Mouse (Mus musculus) gastrocnemius, postnatal 14 days (tissue): ENCODE results near the gene Klhl11. TPM values are rescaled to one million over a fixed set of nuclear protein-coding genes. Genes with fewer than 3 reads are reported as not detected.

Source experiments
- DNase-seq: peaks from one replicate; pipeline ENCODE4 v3.0.0; 2021; ENCODE audit warnings: mixed read lengths
- intact Hi-C: fragments of 180-260 bp; cut with DNase I; formaldehyde crosslinking; loops from one replicate; pipeline ENCODE4 v1.15.1; 2025; ENCODE audit warnings: low total_unique reads
- total RNA-seq, 2 experiments: library from RNA; stranded (reverse); gene quantifications; 2 replicates each; pipeline ENCODE4 v1.2.3; 2021

Gene Klhl11
- total RNA-seq, 2 experiments from 2014 or later = 6.5 to 6.9 TPM

GRCm38 (mm10) chr11:100479152-100479551 lies 6.6 kb upstream of the Klhl11 start:
- intact Hi-C loops = no loop called here
- no peak for DNase-seq

- intact Hi-C loops = no loop called here
- no peak for DNase-seq
Measured at GRCm38 (mm10) chr11:100476281-100476680, 3.7 kb upstream of the Klhl11 start.

GRCm38 (mm10) chr11:100472935-100473295 lies 374 bp upstream of the Klhl11 start:
- DNase-seq = no peak

DNA sequence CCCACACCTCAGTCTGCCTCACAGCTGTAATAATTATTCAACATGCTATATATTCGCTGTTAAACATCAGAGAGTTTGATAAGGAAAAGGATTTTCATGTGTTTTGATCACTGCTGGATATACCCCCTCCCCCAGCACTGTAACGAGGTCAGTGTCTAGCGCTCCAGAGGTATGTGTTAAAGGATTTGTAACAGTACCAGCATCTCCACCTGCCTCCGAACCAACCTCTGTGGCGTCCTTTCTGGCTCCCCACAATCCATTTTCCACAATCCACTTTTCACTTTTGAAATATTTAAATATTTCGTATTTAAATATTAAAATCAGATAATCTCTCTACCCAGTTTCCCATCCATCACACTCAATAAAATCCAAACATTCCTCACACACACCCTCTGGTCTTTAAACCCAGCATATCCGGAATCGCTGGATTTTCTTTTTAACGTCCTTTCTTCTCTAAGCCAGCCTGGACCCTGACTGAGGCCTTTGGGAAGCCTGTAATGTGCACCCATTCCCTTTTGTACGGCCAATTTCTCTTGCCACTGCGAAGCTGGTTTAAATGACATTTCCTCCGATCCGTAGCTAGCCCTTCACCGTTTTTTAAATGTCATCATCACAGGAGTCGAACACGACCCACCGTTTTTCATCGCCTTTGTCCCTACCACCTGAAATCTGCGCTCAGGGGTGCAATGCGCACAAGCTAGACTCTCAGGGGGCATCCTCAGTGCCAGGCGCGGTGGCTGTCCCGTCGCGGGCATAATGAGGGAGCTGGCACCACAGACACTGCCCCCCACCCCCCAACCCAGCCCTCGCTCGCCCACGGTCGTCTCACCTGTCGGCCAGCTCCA lies 967 bp downstream of the Klhl11 start:
- intact Hi-C loops = loop anchor here (2.0 to 5.0 kb wide), 2 partner anchors 47 to 104 kb away; no protein-coding TSS in a partner anchor
- no peak for DNase-seq

More at GRCm38 (mm10) chr11:100472935-100473295, 374 bp upstream of the Klhl11 start:
- intact Hi-C loops = loop anchor here (2.0 to 5.0 kb wide), 2 partner anchors 48 to 106 kb away; no protein-coding TSS in a partner anchor

- DNase-seq = no peak
- intact Hi-C loops = no loop called here
Measured at GRCm38 (mm10) chr11:100465833-100466232, 6.7 kb downstream of the Klhl11 start.

GRCm38 (mm10) chr11:100465229-100465792 lies 7.2 kb downstream of the Klhl11 start:
- DNase-seq = no peak
- intact Hi-C loops = no loop called here

DNA sequence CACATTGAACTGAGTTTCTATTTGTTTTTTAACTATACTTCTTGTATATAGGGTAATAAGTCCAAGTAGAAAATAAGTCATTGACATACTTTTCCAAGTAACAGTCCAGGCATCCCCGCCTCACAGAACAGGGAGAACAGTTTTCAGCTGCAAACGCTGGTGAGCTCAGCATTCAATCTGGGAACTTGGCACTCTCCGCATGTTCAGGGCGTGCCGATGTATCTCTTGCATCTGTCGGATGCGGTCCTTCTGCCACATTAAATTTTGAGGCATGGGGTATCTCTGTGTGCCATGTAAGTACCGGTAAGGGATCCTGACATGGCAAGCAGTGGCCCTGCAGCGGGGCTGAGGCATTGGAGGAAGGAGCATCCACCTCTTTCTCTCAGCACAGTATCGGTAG lies 9.8 kb downstream of the Klhl11 start:
- no peak for DNase-seq
- intact Hi-C loops = no loop called here

GRCm38 (mm10) chr11:100457711-100458110 lies 14.8 kb downstream of the Klhl11 start:
- intact Hi-C loops = no loop called here
- no peak for DNase-seq

- no peak for DNase-seq
- intact Hi-C loops = no loop called here
Measured at GRCm38 (mm10) chr11:100457247-100457646, 15.3 kb downstream of the Klhl11 start.

GRCm38 (mm10) chr11:100442625-100443024 lies 29.9 kb downstream of the Klhl11 start:
- no peak for DNase-seq
- intact Hi-C loops = no loop called here

DNA sequence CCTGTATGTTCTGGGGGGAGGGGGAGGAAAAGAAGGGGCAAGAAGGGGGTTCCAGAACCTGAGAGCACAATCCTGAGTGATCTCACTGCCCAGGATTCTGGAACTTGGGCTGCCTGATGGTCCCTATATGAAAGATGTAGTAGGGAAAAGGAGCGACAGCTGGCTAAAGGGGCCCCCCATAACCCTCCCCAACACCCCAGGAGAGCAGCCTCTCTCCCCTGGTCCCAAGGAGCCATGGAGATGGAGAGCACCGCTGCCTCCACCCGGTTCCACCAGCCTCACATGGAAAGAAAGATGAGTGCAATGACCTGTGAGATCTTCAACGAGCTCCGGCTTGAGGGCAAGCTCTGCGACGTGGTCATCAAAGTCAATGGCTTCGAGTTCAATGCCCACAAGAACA lies 30.7 kb downstream of the Klhl11 start, which contains the start of the genes Nt5c3b and Klhl10:
Gene Nt5c3b, minus strand, starts transcription at position 12 of the 400 bp plus-strand sequence.
Gene Klhl10, plus strand, starts transcription at position 121 of the 400 bp plus-strand sequence.
- no peak for DNase-seq
- intact Hi-C loops = no loop called here

DNA sequence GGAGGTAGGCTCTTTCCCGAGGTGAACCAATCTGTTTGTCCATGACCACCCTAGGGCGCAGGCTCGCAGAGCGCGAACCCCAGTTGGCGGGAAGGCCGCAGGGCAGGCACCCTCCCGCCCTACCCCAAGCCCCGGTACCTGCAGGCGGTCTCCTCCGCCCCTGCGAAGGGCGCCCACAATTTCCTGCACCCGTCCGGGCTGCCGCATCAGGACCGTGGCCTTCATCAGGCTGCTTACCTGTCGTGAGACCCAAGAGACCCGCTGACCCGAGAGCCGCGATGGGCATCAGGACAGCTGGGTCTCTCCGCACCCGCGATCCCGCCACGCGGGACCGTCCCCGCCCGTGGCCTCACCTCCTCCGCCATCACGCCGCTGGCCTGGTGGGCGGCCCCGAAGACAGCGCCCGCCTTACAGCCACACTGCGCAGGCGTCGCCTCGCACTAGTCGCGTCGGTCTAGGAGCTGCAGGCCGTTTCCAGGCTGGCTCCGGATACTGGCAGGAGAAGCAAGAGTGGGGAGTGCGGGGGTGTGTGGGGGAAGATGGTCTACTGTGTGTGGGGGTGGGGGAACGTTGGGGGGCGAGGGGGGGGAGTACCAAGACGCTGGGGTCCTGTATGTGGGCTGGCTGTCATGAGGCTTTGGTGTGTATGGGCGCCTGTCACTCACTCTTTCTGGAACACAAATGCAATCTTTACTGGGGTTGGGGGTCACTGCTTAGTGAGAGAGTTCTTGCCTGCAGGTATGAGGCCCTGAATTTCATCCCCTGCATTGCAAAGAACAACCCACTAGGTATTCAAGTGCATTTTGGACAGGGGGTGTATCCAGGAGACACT lies 31.6 kb downstream of the Klhl11 start:
- peak; percentile 87 for DNase-seq
- intact Hi-C loops = no loop called here

DNA sequence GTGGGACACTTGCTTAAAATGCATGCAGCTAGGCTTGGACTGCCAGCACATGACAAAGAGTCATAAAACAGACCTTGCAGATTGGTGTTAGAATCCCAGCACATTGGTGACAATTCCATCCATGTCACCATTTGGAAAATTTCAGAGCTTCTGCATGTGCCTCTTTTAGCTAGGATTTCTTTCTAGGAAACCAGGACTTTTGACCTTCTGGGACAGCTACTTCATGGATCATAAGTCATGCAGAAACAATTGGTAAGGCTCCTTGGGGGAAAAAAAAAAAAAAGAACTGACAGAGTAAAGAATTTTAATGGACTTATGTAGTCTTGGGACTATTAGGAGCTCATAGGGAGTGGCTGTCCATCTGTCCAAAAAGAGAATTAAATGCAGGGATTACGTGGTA lies 34.6 kb downstream of the Klhl11 start:
- DNase-seq = no peak
- intact Hi-C loops = no loop called here

DNA sequence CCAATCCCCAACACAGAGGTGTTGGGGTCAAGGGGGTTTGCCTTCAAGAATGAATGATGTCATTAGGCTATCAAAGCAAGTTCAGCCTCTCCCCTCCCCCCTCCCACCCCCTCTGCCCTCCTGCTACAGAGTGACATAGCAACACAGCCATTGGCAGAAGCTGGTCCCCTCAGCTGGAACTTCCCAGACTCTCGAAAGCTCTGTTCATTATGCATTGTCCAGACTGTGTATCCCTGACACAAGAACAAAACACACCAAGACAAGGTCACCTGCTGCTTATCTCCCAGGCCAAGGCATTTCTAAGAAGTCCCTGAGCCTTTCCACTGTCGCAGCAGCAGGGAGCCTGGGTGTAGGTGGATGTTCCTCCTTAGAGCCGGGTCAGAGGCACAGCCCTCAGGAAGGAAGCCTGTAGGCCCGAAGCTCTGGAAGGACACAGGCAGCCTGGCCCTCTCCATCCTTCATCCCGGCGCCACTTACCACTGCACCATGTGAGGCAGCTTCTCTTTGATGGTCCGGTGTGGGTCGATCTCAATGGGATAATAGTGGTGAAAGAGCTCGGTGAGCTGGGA lies 36.8 kb downstream of the Klhl11 start:
- intact Hi-C loops = no loop called here
- DNase-seq = no peak

- intact Hi-C loops = no loop called here
- no peak for DNase-seq
Measured at GRCm38 (mm10) chr11:100432002-100432401, 40.5 kb downstream of the Klhl11 start.

DNA sequence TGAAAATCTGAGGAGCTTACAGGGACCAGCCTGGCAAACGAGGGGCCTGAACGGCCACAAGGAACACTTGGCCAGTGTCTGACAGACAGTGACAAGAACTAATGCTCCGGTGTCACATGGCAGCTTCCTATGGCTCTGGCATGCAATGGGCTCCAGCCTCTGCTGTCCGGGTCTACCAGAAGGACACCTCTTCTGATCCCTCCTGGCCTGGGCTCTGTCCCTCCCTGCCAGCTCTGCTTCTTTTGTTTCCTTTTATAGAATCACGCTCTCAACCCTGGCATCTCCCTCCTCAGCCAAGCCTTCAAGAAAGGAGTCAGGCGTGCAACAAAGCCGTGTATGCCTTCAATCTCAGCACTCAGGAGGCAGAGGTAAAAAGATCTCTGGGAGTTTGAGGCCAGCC lies 42.5 kb downstream of the Klhl11 start:
- no peak for DNase-seq
- intact Hi-C loops = no loop called here

- intact Hi-C loops = loop anchor here (10.0 kb wide), 1 partner anchor 126 kb away; no protein-coding TSS in a partner anchor
- no peak for DNase-seq
Measured at GRCm38 (mm10) chr11:100428612-100429199, 43.8 kb downstream of the Klhl11 start.

GRCm38 (mm10) chr11:100426820-100427219 lies 45.7 kb downstream of the Klhl11 start:
- intact Hi-C loops = loop anchor here (10.0 kb wide), 1 partner anchor 128 kb away; no protein-coding TSS in a partner anchor
- DNase-seq = no peak

- intact Hi-C loops = loop anchor here (2.0 to 10.0 kb wide), 2 partner anchors 47 to 129 kb away; partner anchors contain the start of gene Klhl11
Measured at GRCm38 (mm10) chr11:100425851-100426250, 46.7 kb downstream of the Klhl11 start.

More at GRCm38 (mm10) chr11:100425851-100426250, 46.7 kb downstream of the Klhl11 start:
- DNase-seq = peak; percentile 69
